Mouse (Mus musculus): ENCODE results near the gene Gas2.
A peak's percentile ranks its signal among the peaks of the same experiment; 100 is the strongest.

Gene Gas2

GRCm38 (mm10) chr7:51861250-51862096 is at the start of gene Gas2:
TSS of gene Gas2 (plus strand) at chr7:51862015.
- peak; percentile 91 to 95 for DNase-seq

DNA sequence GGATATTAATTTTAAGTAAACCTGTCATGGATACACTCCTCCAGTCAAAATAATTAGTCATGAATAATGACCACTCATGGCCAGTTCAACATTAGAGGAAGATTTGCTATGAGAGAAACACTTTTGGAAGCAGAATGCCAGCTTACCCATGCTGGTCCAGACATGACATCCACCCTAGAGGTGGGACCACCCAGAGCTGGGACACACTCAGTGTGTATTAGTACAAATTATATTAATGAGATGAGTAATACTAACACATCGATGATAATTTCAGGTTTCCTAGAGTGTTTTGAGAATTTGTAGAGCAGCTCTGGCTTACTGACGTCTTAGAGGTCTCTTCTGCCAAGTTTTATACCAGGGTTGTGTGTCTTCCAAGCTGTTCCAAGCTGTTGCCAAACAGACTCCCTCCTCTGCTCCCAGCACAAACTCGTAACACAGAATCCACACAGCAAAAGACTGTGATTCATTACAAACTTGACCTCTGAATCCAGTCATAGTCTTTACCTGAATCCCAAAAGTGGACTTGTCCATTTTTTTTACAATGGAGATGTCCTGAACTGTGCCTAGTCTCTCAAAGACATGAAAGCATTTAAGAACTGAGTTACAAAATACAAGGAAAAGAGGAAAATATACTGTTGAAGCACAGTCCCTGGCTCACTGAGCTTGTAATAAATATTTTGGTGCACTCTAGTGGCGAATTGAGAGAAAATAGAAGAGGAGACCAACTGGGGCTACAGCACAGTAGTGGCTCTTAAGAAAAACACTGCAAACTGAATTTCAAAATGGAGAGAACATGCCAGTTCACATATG is 46.1 kb upstream of the Gas2 start:
- DNase-seq, result no peak

DNA sequence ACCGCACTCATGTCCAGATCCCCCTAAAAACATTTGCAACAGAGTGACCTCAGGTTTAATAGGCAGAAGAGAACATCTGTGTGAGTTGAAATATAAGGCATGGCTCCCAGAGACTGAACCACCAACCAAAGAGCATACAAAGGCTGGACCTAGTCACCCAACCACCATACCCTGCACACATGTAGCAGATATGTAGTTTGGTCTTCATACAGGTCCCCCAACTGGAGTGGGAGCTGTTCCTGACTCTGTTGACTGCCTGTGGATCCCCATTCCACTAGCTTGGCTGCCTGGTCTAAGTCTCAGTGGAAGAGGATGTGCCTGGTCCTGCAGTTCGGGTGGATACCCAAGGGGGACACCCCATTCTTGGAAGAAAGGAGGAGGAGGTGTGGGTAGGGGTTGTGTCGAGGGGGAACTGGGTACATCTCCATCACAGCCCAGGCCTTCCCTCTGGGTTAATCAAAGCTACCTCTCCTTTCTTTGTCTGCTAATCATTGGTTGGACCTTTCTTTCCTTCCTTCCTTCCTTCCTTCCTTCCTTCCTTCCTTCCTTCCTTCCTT is 45.5 kb upstream of the Gas2 start:
- DNase-seq, result no peak

- no peak for DNase-seq
Measured at GRCm38 (mm10) chr7:51818251-51818974, 43.4 kb upstream of the Gas2 start.

DNA sequence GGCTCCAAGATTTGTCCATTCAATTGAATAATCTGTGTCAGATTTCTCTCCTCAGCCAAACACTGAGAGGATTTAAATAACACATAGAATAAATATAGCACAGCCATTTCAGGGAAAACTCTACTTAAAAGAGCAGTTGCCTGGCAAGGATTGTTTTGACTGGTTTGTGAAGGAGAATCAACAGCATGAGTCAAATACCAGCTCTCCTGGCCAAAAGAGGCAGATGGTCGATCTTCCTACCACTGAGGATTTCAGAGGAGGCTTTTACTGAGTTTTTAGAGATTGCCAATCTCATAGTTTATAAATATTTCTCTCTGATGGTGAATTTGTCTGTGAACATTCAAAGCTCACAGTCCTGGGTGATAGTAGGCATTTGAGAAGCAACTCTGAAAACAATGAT is 41.9 kb upstream of the Gas2 start:
- DNase-seq, result no peak

DNA sequence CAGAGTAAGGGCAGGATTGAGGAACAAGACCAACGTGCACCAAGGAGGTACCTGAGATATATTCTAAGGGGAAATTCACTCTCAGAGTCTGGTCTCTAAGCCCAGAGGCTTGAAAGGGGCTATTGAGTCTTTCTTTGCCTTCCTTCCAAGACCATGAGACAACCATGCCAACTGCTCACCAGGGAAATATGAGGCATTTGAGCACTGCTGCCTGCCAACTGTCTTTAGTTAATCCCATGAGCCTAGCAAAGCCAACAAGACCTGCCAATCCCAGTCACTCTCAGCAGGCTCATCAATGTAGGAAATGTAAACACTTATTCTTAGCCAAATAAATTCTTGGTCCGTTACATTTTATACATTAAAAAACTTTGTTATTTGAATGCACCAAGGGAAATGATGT is 40.3 kb upstream of the Gas2 start:
- no peak for DNase-seq

DNA sequence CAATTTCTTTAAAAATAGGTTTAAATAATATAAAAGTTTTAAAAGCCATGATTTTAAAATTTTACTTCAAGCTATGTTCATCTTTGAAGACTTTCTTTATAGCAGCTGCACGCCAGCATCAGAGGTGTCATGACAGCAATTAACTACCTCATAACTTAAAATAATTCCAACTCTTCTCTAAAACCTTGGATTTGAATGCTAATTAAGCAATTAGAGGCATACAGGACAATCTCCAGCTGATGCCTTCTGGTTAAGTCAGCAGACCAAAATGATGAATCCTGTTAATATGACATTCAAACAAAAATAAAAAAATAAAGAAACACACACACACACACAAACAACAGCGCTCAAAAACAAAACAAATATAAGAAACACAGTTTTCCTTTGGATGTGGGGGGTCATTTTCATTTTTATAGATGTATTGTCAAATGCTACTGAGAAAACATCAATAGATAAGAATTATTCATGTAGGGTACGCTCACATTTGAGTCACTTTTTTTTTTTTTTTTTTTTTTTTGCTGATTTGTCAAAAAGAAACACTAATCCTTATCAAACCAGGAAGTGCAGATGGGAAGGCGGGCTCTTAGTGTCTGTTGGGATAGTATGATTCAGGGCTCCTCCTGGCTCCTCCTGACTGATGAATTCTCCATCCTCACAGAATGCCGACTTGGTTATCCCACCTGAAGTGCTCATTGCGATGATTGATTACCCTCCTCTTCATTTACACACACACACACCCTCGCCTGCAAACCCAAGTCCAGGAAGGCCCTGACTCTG is 38.1 kb upstream of the Gas2 start:
- no peak for DNase-seq

DNA sequence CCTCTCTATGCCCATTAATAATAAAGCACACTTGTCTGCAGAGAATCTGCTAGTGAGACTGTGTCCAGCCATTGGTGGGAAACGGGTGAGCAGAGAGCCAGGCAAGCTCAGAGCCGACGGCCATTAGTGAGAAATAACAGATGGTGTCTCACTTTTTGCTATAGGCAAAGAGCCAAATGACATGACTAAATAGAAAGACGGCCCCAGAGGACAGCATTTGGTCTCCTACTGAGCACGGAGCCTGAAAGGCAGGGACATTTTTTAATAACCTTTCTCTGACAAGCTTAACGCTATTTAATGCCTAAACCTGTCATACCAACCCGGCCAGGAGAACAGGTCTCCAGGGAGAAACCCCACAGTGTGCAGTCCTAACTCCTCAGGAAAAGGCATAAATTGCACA is 29.9 kb upstream of the Gas2 start:
- peak; percentile 12 to 36 for DNase-seq

- DNase-seq, result peak; percentile 10 to 17
Measured at GRCm38 (mm10) chr7:51840515-51840914, 21.3 kb upstream of the Gas2 start.

DNA sequence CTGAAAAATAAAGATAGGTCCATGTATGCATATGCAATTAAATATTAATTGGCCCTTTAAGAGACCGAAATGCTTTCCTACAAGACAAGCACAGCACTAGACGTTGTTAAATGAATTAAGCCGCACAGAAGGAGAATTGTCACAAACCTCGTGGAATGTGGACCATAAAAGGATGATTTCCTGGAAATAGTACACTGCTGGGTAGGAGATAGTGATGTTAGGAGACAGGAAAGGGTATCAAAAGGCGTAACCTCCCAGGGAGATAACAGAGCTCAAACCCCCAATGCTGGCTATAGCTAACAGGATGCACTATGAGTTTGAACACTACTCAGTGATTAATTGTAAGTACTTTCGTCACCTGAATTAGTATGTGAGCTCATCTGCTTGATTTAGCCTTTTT is 10.9 kb upstream of the Gas2 start:
- DNase-seq, result no peak

- no peak for DNase-seq
Measured at GRCm38 (mm10) chr7:51851890-51852507, 9.8 kb upstream of the Gas2 start.

- DNase-seq, result peak; percentile 98 to 99
Measured at GRCm38 (mm10) chr7:51862097-51862492, 280 bp downstream of the Gas2 start, which contains the start of gene Fancf. TSS of gene Fancf (minus strand) at chr7:51862267.

DNA sequence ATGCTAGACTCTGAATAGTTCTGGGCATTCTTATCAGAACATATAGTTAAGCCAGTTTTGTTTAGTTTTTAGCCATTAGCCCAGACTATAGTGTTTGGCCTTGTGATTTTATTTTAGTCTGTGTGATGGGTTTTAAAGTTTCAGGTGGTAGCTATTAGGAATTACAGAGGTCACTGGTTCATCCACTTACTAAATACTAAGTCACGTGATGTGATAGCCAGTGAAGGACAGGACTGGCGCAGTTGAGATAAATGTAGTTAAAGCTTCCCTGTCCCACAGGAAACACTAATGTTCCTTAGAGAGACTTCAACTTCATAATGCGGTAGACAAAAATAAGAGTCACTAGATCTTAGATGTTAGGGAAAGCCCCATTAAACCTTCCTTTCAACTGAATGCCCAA is 1.0 kb downstream of the Gas2 start:
- no peak for DNase-seq

DNA sequence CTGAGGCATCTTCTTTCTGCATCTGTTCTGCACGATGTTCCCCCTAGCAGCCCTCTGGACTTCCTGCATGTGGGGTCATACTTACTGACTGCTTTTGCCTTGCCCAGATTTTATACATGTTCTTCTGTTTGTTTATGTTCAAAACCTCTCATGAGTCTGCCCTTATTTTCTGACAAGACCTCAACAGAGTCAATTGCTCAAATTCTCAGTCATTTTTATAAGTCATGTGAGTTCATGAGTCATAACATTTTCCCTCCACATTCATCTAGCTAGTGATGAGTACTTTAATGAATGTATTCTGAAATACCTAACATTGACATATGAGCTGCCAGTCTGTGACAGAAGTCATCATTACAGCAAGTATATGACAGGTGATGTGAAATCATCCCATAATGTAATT is 3.5 kb downstream of the Gas2 start:
- no peak for DNase-seq

DNA sequence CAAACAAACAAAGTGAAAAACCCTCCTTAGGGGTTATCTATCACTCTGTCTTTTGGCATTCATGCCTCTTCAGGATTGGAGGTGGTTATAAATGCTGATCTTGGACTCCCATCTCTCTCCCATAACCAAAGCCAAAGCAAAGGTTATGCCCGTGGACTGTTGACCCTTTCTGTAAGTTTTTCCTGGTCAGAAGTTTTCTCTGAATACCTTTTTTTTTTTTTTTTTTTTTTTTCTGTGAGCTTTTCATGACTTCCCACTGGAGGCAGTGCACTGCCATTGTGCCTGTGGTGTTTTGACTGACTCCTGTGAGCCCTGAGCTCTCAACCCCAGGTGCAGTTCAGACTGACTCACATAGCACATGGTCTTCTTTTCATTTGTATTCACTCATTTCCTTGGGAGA is 6.2 kb downstream of the Gas2 start:
- DNase-seq, result peak in 1 of 2 experiments; percentile 20

DNA sequence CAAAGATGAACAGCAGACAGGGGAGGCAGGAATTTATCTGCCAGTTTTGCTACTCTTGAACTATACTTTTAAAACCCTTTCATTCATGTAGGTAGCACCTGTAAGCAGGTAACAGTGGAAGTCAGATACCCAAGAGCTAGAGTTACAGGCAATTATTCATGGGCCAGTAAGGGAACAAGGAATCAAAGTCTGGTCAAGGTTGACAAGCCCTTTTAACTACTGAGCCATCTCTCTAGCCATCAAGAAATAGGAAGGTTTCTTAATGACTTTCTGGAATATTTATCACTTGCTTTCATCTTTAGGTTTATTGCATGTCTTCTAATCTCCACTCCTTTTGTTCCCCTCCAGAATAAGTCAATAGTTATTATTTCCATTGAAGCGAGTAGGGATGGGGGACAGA is 10.2 kb downstream of the Gas2 start:
- DNase-seq, result no peak

DNA sequence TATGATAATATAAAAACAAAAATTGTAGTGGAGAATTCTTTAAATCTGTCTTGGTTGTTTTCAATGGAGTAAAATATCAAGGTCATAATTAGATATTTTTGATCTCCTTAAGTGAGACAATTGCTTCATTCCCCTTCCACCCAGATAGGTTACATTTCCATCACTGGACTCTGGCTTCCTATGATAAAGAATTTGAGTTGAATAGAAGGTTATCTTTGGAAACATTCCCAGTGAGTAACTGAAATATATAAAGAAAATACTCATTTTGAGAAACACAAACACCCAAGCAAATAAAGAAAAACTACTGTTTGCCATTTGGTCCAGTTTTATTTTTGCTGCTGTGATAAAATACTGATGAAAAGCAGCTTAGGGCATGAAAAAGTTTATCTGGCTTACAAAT is 10.8 kb downstream of the Gas2 start:
- no peak for DNase-seq

- no peak for DNase-seq
Measured at GRCm38 (mm10) chr7:51876316-51876715, 14.5 kb downstream of the Gas2 start.

DNA sequence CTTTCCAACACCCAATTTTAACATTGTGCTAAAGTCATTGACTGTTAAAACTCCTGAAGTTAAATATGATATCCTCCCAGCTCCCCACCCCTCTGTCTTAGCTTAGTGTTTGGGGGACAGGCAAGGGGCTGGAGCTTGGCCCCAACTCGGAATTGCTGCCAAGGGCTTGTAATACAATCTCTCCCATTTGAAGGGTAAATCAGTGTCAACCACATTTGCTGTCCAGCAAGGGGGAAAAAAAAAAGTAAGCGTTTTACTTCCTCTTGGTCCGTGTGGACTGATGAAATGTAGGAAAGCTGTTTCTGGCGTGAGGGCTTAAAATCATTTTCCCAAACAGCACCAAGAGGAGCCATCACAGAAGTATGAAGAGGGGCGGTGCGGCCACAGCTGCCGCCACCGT is 16.9 kb downstream of the Gas2 start:
- peak in 1 of 2 experiments; percentile 13 for DNase-seq

GRCm38 (mm10) chr7:51879136-51879723 is 17.4 kb downstream of the Gas2 start:
- peak; percentile 50 to 66 for DNase-seq

- DNase-seq, result no peak
Measured at GRCm38 (mm10) chr7:51880121-51880520, 18.3 kb downstream of the Gas2 start.
